Mouse (Mus musculus) spleen, postnatal 4 days (tissue): Measurements from ENCODE around the gene Dnajc30.
A peak's percentile ranks its signal among the peaks of the same experiment; 100 is the strongest.
"Not testable (repeated sequence)": the region's sequence is repeated elsewhere in the genome, so short reads cannot be mapped to it uniquely, and the experiment has no call there.

Experiments used
- DNase-seq, 2 experiments: peaks; one replicate each; pipeline ENCODE4 v3.0.0; 2022; ENCODE audit warnings: low spot score in 2 of 2

Dnajc30 gene

GRCm38 (mm10) chr5:135064382-135064766 is 372 bp downstream of the Dnajc30 start:
- no peak for DNase-seq

- not testable (repeated sequence) for DNase-seq
These were observed 976 bp downstream of the Dnajc30 start, which contains the start of gene Bud23 for GRCm38 (mm10) chr5:135064909-135065446. Bud23 (minus strand) TSS chr5:135064959.

DNA sequence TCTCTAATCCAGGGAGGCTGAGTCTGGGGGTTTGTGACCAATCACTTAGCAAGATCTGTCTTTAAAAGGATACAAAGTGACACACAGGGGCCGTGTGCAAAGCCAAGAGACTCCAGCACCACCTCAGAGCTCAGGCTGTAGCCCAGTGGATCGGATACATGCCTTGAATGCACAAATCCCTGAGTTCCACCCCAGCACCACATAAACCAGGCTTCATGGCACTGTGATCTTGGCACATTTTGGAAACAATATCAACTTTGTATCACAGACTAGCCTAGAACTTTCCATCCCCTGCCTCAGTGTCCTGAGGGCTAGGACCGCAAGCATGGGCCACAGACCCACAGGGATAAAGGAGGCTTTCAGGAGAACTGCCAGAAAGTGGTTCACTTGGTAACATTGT is 2.0 kb downstream of the Dnajc30 start:
- DNase-seq = no peak

GRCm38 (mm10) chr5:135070448-135070847 is 6.4 kb downstream of the Dnajc30 start:
- DNase-seq = no peak

GRCm38 (mm10) chr5:135072061-135072460 is 8.1 kb downstream of the Dnajc30 start:
- DNase-seq = no peak

- no peak for DNase-seq
These were observed 8.7 kb downstream of the Dnajc30 start for GRCm38 (mm10) chr5:135072720-135073119.

DNA sequence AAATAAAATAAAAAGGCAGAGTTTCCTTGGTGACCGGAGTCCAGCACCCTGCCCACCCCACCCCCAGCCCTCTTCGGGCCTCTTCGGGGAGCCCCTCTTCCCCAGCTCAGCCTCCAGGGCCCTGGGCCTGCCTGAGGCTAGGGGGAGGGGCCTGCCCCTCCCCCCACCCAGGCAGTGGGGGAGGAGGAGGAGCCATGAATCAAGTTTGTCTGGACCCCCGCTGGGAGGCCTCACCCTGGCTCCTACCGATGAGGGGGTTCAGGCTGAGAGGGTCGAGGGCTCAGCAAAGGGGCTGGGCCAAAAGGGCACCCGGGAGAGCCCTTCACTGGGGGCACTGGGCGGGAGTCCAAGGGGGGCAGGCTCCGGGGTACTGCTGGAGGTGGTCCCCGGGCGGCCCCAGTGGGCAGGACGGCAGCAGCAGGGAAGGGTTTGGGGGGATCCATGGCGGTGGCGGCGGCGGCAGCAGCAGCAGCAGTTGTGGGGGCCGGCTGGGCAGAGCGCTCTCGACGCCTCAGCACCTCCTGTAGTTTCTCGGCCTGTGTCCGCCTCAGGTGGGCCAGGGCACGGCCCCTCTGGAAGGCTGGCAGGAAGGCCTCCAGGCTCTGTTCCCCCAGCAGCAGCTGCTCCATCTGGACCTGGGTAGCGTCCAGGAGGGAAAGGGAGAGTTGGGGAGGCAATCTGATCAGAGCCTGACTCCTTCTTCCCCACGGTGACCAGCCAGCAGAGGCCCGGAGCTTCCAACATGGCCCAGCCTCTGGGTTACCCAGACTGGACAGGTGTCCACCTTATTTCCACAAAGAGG is 9.5 kb downstream of the Dnajc30 start:
- DNase-seq = no peak

DNA sequence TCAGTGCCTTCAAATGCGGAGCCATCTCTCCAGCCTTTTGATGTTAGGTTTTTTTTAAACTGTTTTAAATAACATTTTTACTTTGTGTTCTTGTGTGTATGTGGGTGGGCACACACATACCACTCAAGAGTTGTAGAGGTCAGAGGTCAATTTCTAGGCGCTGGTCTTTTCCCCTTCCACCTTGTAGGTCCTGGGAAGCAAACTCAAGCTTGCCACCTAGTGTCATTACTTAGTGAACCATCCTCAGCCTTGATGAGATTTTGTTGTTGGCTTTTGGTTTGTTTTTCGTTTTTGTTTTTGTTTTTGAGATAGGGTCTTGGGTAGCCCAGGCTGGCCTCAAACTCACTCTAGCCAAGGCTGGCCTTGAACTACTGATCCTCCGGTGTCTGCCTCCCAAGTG is 11.7 kb downstream of the Dnajc30 start:
- no peak for DNase-seq

- DNase-seq = no peak
These were observed 12.4 kb downstream of the Dnajc30 start for GRCm38 (mm10) chr5:135076368-135076767.

DNA sequence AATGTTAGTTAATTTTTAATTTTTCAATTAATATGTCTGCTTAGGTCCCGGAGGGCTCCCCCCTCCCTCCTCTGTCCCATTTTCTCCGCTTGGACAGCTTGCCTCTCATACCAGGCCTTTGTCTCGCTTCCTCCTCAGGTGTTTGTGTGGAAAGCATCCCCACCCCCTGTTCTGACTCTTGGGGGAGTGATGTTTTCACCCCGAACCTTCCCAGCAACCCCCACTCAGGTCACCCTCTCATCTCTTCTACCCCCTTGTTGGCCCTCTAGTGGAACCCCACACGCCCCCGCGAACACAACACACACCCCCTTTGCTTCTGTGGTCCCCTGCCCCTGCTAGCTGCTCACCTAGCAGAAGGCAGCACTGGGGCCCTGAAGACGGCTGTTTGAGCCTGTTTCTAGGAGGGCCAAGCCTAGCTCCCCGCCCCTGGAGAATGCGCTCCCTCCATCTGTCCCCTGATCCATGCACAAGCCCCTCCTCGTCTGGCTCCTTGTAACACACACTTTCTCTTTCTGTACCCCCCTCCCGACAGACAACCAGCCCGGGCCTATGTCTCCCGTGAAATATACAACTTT is 13.0 kb downstream of the Dnajc30 start:
- DNase-seq = no peak

GRCm38 (mm10) chr5:135077564-135078481 is 13.8 kb downstream of the Dnajc30 start, which contains the start of gene Vps37d:
Vps37d (minus strand) TSS chr5:135078266.
- peak; percentile 89 to 98 for DNase-seq

- DNase-seq = no peak
These were observed 14.4 kb downstream of the Dnajc30 start for GRCm38 (mm10) chr5:135078482-135078810.

GRCm38 (mm10) chr5:135079578-135079977 is 15.6 kb downstream of the Dnajc30 start:
- no peak for DNase-seq

- no peak for DNase-seq
These were observed 16.5 kb downstream of the Dnajc30 start for GRCm38 (mm10) chr5:135080539-135080938.

GRCm38 (mm10) chr5:135086871-135087270 is 22.9 kb downstream of the Dnajc30 start:
- no peak for DNase-seq

GRCm38 (mm10) chr5:135089653-135090052 is 25.7 kb downstream of the Dnajc30 start, which contains the start of gene Mlxipl:
Mlxipl (plus strand) TSS chr5:135089890.
- no peak for DNase-seq

- DNase-seq = no peak
These were observed 37.0 kb downstream of the Dnajc30 start for GRCm38 (mm10) chr5:135100981-135101380.

- DNase-seq = no peak
These were observed 40.1 kb downstream of the Dnajc30 start for GRCm38 (mm10) chr5:135103999-135104660.

- DNase-seq = peak; percentile 71 to 79
These were observed 42.8 kb downstream of the Dnajc30 start for GRCm38 (mm10) chr5:135106758-135107256.

GRCm38 (mm10) chr5:135107521-135108501 is 43.8 kb downstream of the Dnajc30 start:
- peak; percentile 32 to 68 for DNase-seq
